Mouse (Mus musculus) liver, postnatal 0 days (tissue): Measurements from ENCODE around the gene Plekha6.

ENCODE experiments used
- CTCF ChIP-seq: sonication (generic); IDR thresholded peaks from 2 replicates; pipeline ENCODE4 v1.5.1; 2016; ENCODE audit warnings: antibody characterized with exemption, low read depth
- EP300 ChIP-seq: IDR thresholded peaks from 2 replicates; pipeline ENCODE4 v1.6.1; 2016; ENCODE audit warnings: antibody characterized with exemption, low read depth, mild to moderate bottlenecking

DNA sequence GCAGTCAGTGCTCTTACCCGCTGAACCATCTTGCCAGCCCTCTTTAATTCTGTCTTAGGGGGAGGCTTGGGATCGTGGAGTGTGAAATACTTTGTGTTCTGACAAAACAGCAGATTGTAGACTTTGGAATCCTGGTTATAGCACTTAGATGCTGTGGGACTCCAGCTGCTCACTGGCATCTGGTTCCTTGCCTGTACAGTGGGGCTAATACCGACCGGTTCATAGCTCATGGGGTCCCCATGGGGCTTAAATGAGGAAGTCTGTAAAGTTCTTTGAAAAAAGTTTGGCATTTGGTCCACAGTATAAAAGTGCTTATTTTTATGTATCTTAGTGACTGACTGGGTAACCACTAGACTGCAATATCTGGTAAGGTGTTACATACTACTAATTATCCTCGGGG, 28.2 kb upstream of the Plekha6 start:
- TF ChIP-seq CTCF (no peak), EP300 (no peak)
